Mouse (Mus musculus) left cerebral cortex, adult 9 months (tissue): ENCODE measurements at regions not wholly inside any gene's neighbourhood (a gene's known extent, or its start where the extent isn't known, plus 50 kb on each side); places are given as distances from the start of the nearest gene placed in this dataset.
A peak's percentile ranks its signal among the peaks of the same experiment; 100 is the strongest.
"Not testable (repeated sequence)": the region's sequence is repeated elsewhere in the genome, so short reads cannot be mapped to it uniquely, and the experiment has no call there.

Experiments
- DNase-seq, 2 experiments: peaks; one replicate each; pipeline ENCODE4 v3.0.0; 2022; ENCODE audit warnings: low spot score in 2 of 2

DNA sequence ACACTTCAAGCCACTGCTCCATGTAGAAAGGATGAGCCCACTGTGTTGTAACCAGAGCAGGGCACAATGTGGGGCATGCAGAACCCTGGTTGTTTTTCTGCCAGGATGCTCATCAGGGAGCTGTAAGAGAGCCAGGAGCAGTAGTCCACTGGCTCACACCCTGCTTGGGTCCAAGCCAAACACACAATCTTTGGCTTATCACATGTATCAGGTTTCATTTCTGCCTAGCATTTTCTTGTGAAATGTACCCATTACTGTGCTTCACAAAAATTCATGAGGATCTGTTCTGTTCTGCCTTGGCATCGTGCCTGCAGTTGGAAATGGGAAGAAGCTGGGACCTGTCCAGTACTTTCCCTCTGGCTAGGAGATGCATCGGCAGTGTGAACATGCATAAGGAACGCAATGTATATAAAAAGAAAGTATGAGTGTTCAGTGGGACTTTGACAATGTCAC, 491.6 kb upstream of the Igfbp3 start:
- DNase-seq: peak; percentile 11 to 58

DNA sequence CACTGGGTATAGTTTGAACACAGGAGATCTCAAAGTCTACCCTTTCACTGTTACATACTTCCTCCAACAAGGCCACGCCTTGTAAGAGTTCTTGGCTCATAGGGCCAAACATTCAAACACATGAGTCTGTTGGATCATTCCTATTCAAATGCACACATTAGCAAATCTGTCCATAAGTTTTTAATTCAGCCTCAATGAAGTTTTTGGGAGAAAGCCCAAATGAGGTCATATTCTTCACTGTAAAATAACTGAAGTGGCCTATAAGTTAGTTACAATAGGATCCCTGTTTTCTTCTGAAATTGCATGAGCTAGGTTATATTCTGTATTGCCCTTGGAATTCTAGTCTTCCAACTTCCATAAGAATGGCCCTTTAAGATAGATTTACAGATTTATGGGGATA, 483.9 kb upstream of the Igfbp3 start:
- DNase-seq: no peak

DNA sequence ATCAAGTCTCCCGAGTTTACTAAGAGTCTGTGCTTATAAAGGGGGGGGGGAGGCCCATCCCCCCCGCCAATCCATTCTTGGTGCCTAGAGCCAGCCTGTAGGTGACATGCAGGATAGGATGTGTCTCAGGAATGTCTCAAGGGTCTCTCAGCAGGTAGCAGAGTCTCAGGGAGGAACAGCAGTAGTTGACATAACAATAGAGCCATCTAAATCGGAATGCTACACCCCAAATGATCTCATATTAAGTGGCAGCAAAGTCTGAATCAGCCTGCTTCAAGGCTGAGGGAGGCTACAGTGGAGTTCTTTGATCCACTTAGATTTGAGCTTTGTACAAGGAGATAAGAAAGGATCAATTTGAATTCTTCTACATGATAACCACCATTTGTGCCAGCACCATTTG, 476.0 kb upstream of the Igfbp3 start:
- not testable (repeated sequence) for DNase-seq

DNA sequence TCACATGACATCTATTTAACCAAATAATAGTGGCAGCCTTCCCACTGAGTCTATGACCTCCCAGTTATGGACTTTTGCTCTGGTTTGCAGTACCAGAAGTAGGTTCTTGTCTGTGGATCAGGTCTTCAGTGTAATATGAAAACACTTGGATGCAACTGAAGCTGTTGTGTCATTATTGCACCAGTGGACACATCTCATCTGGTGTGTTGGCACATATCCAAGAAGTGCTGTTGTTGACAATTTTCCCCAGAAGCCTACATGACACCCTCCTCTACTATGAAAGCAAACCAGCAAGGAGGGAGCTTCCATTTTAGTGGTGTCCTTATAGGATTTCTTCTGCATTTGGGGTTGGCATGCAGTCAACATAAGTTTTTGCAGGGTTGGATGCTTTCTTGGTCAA, 459.1 kb upstream of the Igfbp3 start:
- DNase-seq: no peak

DNA sequence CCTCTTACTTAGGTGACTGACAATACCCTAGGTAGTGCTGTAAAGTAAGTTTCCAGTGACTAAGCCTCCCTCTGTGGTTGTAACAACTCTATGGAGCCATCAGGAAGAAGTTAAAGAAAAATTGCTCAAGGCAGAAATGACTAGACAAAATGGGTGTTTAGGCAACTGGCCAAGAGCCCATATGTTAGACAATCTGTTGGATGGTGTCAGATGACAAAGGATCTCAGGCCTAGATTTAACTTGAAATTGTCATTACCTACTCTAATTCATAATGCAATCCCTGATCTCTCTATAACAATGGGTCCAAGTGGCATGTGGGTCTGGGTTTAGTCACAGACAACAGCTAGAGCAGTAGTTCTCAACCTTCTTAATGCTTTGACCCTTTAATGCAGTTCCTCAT, 416.9 kb upstream of the Igfbp3 start:
- DNase-seq: peak in 1 of 2 experiments; percentile 26

DNA sequence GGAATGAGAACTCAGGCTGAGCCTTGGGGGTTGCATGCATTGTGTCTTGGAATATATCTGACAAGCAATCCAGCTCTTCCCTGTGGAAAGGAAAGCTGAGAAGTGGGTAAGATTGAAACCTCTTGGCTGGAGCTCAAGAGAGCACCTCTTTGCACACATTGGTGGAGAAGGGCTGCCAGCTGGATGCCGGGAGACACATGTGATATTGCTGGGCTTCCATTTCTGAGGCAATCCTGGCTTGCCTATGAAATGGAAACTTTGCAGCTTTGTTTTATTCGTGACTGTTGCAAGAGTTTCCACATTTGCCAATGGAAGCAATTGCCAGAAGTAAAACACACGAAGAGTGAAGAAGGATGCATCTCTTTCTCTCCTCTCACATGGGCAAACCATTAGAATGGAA, 411.5 kb upstream of the Igfbp3 start:
- DNase-seq: peak in 1 of 2 experiments; percentile 8

DNA sequence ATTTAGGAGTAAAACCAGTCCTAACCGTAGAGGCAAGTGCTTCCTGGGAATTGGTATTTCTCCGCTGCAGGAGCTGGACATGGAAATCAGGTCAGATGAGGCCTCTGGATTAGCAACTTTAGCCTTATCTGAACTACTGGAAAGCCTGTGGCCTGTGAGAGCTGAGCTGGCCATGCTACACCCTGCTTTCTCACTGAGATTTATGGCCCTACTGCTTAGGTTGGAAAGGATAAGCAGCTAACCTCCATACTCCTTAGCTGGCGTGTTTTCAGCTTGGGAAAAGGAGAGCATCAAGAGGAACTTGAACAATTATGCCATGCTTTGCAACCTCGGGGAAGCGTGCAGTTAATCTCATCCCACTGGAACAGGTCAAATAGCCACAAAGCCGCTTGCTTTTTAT, 406.6 kb upstream of the Igfbp3 start:
- DNase-seq: no peak

DNA sequence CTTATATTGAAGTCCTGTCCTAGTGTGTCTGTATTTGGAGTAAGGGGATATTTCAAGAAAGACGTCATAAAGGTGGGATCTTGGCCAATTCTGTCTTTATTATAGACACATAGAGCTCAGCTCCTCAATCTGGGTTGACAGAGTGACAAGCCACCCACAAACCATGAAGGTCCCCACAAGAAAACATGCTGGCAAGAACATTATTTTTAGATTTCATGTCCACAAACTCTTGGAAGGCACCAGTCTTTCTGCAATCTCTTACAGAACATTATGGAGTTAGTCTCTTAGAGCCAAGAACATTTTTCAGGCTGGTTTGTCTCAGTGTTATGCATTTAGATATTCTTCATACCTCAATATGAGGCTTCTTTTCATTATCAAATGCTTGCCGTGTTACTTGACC, 397.0 kb upstream of the Igfbp3 start:
- DNase-seq: no peak

DNA sequence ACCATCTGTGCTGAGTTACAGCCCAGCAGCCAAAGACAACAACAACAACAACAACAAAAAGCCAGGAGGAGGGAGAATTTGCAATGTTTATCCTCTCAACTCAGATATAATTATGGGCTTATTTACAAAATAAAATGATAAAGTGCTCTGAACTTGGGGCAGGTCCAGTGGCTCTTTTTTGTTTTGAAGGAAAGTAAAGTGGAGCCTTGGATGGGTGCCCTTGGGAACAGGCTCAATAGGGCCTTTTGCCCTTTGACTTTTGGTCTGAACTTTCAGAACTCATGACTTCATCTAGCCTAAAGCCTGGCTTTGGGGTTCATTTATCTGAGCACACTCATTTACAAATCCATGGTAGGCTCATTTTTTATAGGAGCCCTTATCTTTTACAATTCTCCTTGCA, 396.2 kb upstream of the Igfbp3 start:
- no peak for DNase-seq

DNA sequence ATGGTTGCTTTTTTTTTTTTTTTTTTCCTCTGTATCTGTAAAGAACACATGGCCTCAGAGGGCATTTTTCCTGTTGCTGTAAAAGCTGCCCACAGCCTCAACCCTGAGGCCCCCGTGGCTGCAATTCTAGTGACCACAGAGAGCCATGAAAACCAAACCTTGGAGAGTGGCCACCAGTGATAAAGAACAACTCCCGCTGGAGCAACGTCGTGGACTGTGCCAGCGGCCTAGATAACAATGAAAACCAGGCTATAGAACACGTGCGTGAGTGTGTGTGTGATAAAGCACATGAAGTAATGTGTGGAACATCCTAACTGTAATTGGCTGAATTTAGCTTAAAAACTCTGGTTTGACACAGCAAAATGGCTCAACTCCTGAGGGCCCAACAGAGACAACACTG, 392.9 kb upstream of the Igfbp3 start:
- no peak for DNase-seq

DNA sequence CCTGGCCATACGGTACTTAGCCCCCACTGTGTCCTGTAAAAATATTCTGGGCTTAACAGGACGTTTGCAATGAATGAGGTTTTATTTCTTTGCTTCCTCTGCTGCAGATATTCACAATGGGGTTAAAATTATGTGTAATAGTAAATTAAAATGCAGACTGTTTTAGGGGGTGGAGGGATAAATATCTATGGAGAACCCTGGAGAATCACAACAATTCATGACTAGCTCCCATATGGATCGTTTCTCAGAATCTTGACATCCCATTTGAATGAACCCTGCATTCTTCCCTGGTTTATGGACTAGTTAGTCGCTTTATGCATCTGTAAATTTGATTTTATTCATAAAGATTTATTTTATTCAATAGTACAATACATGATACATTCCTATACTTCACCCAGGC, 378.3 kb upstream of the Igfbp3 start:
- no peak for DNase-seq

DNA sequence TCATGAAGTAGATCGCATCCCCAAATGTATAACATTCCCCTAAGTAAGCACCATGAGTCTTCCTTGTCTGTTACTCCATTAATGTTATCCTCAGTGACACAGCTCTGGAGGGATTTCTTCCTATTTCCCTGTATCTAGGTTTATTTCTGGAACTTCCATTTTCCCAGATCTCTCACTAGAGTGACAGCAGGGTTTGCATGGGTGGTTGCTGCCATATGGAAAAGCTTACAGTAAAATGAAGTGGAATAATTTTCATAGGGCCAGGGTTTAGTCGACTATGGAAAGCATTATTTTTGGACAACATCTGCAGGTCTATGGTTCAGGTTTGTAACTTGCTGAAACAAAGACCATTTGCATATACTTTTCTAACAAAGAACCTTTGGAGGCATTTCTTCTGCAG, 369.6 kb upstream of the Igfbp3 start:
- peak in 1 of 2 experiments; percentile 29 for DNase-seq

DNA sequence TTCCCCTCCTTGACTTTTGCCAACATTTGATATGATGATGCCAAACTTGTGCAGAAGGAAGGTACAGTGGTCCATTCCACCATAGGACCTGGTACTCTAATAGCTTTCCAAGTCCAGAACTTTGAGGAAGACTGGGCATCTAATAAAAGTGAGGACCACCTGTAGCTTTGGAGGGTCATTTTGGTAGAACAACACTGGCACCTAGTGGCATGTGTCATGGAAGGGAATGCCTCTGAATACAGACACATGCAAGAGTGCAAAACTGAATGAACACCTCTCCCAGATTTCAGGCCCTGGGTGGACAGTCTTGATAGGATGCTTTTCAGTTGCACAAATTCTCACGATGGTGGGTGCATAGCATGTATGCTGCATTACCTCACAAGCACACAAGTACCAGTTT, 354.8 kb upstream of the Igfbp3 start:
- DNase-seq: peak in 1 of 2 experiments; percentile 8

DNA sequence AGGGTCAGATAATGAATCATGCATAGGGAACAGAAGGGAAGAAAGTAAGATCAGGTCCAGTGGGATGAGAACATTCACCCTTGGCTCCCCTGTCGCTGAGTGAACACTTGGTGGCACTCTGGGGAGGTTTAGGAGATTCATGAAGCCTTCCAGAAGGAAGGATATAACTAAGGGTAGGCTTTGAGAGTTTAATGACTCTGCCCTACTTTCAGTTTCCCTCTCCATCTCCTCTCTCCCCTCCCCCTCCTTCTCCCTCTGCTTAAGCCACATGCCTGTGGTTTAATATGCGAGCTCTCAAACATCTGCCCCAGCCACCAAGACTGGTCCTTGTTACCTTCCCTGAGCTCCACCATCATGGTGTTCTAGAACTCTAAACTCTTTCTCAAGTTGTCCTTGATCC, 348.3 kb upstream of the Igfbp3 start:
- no peak for DNase-seq

DNA sequence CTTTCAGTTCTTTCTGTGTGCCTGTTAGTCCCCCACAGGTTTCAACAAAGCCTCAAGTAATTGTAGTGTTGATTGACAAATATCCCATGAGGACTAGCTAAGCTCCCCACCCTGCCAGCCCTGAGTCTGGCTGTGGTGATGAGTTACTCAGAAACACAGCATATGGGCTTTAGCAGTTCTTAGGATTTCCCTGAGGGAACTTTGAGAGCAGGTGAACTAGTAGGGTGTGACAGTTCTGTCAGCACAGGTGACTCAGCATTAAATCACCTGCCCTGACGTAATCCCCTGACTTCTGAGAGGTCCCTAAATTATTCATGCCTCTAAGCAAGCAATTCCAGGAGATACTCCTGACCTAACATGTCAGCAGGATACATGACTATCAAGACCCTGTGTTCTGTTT, 347.7 kb upstream of the Igfbp3 start:
- no peak for DNase-seq

DNA sequence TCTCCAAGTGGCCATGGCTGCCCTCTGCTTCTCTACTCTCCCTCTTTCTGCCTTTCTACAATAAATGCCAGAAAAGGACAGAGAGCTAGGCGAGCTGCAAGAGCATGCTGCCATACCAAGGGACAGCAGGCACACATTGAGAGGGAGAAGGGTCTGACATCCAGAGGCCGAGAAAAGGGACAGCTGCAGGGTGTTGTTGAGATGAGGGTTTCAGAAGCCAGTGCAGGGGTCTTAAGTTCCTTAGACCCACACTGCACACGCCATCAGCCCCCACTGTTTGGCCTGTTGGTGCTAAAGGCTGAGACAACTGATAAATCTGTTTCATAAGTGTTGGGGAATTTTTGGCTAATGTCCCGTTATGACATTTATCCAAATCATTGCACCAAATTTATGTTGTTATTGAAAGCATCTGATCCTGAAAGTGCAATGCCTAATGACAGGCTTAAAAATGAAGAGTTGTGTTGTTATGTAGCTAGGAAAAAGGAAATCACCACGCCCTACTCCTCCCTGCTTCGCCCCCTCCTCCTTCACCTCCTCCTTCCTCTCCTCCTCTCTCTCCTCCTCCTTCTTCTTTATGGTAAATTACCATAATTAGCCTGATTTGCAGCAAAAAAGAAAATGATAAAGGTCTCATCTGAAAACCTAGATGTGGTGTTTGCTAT, 342.0 kb upstream of the Igfbp3 start:
- DNase-seq: no peak

DNA sequence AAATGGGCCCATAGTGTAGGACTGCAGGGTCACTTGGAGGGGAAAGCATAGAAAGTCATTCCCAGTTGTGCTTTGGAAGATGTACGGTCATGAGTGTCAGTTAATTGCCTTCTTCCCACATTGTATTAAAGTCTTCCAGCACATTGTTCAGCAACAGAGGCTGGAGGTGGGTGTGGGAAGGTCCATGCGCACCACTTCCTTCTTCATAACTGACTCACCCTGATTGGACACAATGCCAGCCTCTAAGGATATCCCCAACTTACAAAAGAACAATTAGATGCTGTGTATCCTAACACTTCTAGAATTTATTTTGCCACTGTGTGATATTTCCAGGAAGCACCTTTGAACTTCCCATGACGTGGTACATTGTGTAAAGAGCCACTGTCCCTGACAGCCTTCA, 338.4 kb upstream of the Igfbp3 start:
- no peak for DNase-seq

DNA sequence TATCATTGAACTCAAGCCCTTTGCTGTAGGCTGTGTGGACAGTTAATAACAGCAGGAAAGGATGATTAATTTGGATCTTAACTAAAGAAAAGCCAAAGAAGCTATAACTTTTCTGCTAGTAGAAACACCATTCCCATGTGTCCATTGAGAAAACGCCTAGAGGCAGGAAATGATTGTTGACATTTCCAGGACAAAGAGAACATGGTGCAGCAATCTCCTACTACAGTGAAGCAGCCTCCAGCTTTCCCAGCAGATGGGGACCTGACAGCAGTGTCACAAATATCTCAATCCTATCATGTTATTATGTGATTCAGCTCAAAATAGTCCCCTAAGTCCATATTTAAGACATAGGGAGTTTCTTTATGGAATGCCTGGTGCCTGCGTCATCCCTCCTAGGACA, 334.1 kb upstream of the Igfbp3 start:
- DNase-seq: no peak

DNA sequence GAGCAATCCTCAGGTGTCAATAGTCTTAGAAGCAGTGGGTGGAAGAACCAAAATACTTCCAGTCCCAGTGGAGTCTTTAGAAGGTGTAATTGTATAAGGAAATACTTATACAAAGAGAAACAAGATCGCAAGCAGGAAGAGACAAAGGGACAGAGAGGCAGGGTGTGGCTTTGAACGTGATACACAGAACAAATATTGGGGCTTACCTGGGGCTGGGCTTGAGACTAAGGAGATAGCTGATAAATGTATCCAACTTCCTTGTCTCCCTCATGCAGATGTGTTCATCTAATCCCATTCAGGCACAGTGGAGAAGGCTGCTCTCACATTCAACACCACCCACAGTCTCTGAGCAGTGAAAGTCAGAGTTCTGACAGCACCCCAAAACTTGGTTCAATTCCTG, 331.9 kb upstream of the Igfbp3 start:
- DNase-seq: no peak

DNA sequence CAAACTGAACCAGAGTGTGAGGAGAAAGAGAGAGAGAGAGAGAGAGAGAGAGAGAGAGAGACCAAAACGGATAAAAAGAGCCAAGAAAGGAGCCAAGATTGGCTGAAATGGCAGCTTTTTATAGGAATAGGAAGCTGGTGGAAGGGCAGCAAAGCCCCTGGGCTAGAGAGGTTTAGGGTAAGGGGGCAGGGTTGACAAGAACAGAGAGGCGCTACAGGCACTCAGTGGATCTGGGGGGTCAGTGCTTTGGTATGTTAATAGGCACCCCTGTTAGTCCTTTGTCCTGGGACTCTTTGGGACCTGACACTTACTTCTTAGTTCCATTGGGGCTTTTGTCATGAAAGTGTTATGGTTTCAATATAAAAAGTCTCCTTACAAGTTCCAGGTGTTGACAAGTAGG, 320.9 kb upstream of the Igfbp3 start:
- DNase-seq: no peak

DNA sequence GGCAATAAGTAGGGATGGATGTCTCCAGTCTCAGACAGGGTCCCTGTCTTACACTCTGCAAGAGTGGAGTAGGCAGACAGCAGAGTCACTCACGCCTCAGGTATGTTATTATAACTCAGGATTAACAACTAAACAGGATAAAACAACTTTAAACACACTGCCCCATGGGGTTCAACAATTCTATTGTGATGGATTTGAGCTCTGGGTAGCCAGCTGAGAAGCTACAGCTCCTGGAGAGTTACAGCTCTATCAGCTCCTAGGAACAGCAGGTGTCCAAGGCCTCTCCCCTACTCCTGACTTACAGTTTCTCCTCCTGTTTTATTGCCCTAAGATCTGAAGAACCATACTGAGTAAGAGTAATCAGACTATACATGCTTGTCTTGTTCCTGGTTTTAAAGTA, 319.6 kb upstream of the Igfbp3 start:
- DNase-seq: no peak

DNA sequence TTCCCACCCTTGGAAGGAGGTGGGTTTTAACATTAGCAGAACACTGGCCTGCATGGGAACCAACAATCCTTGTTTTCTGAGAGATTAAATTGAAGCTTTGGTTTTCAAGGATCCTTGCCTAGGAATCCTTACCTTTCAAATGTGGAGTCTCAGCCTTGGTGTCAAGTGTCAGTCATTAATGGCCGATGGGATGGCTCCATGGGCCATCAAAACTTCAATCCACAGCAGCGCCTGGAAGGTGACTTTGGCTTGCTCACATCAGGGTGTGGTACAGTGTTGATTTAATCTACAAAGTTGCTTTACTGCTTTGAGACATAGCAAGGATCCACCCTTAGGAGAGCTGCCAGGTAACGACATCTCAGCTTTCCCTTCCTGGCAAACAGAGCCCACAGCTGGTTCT, 318.1 kb upstream of the Igfbp3 start:
- DNase-seq: no peak

DNA sequence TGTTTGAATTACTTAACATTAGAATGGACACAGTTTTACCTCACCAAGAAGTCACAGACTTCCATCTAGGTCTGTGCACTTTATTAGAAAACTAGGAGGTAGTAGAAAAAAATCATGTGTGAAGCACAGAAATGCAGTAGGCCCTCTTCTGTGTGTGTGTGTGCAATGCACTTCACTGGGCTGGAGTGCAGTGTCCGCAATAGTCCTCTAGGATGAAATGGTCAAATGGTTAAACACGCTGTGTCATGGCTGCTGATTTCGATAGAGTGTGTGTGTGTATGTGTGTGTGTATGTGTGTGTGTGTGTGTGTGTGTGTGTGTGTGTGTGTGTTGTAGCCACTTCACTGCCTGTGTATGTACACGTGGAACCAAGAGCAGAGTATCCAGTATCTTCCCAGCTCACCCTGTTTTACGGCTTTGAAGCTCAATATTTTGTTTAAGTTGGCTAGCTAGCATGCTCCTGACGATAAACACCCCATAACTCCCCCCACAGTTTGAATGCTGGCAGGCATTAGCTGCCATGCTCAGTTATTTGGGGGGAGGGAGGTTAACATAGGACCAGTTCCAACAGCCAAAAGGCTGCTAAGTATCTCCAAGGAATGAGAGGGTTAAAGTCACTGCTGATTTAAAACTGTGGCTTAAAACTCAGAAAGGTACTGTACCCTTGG, 316.9 kb upstream of the Igfbp3 start:
- no peak for DNase-seq

DNA sequence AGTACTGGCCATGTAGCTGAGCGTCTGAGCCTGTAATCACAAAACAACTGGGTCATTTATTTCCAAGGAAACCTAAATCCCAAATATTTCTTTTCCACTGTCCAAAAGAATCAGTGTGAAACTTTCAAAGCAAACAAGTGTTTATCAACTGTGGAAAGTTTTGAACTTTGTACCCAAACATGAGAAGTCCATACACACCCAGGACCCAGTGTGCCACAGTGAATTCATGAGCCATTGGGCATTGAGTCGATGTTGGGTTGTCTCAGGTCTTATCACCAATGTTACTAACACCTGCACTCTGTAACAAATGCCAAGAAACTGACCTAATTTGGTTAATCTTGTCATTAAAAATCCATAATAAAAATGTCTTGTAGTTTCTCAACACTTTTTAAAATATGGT, 305.8 kb upstream of the Igfbp3 start:
- no peak for DNase-seq
